Mouse (Mus musculus): Measurements from ENCODE around the gene Dnaaf1. TPM values are rescaled to one million over a fixed set of nuclear protein-coding genes. Genes with fewer than 3 reads are reported as not detected.

Dnaaf1 gene
- polyA plus RNA-seq, 1 experiment from 2014 or later: 0.25 TPM

DNA sequence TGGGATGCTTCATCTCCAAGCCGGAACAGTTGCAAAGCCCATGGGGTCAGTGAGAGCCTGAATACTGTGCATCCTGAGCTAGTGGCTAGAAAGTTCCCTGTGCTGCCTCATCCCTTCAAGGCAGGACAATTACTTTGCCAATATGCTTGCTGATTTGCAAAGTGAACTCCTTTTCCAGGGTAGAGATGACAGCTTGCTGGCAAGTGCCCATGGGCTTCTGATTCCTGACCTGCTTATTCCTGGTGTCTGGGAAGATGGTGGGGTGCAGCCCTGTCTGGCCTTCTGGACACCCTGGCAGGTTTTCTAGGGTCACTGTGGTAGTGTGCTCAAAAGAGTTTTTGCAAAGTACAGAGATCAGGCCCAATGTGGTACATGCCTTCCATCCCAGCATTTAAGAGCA, 67.9 kb downstream of the Dnaaf1 start:
- Histone ChIP-seq H3K9ac (no peak overlapping the region), H3K4me3 (no peak overlapping the region), H3K27ac (replicated peaks) (no peak overlapping the region), H3K4me2 (no peak overlapping the region), H3K36me3 (no peaks in the 10 kb centered on the region), H3K4me1 (replicated peaks) (peaks cover 26% of the 10 kb centered on the region), H3K27me3 (no peaks in the 10 kb centered on the region), H3K9me3 (no peaks in the 10 kb centered on the region)
- WGBS: 87% methylated on average over 1 of the region's 1 CpGs
- ATAC-seq (ENCODE audit: low read depth): no peak

DNA sequence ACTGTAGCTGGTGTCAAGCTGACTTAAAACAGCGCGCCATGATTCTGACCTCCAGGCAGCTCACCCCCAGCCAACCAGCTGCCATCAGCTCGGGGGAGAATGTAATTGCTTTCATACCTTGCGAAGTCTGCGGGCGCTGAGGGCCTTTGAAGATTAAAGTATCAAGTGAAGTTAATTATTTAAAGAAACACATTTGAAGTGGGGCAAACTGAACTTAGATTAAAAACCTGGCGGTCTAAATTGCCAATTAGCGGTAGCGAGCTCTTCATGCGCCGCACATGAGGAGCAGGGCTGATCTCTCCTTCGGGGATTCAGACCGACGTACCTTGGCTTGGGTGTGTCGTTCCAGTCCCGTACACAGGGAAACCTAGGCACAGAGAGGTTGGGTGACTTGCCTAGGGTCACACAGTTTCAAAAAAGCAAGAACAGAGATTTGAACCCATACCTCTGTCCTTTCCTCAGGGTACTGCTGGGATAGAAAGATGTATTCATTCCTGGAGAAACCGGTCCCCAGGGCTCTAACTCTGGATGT, 69.5 kb downstream of the Dnaaf1 start:
- WGBS: 57% methylated on average over 17 of the region's 17 CpGs
- Histone ChIP-seq H3K4me3 (no peak overlapping the region), H3K27me3 (no peaks in the 10 kb centered on the region)

DNA sequence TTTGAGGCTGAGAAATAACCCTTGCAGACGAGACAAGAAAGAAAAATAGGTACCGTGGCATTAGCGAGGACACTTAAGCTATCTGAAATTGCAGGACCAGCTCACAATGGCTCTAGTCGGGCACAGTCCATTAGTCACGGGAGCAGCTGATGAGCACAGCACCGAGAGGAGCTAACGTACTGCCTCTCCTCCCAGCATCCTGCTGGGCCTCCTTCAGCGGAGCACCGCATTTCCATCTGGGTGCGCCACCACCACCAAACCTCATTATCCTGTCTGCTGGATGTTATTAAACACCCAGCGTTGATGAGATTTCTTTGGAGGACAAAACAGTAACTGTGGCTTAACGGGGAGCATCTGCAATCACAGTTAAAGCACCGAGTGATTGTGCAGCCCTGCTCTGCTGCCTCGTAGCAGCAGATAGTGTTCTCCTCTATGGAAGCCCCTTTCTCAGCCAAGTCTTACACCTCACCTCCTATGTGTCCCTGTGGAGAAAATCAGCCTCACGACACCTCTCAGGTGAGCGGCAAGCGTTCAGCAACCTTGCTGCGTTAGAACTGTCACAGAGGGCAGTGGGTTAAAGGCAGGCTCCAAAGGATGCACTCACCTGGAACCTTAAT, 70.1 kb downstream of the Dnaaf1 start:
- H3K27ac ChIP-seq (replicated peaks): peak overlapping the region; percentile 81
- ATAC-seq (ENCODE audit: low read depth): peak; percentile 91
- H3K9me3 ChIP-seq: no peaks in the 10 kb centered on the region
- peak overlapping the region; percentile 1; the same call in 1 of the 2 replicates for H3K4me2 ChIP-seq
- H3K4me1 ChIP-seq (replicated peaks): peaks cover 23% of the 10 kb centered on the region
- H3K27me3 ChIP-seq: no peaks in the 10 kb centered on the region
- no peak overlapping the region for H3K4me3 ChIP-seq
- 31% methylated on average over 18 of the region's 18 CpGs for WGBS
- H3K36me3 ChIP-seq: no peaks in the 10 kb centered on the region
- no peak overlapping the region for H3K9ac ChIP-seq

More for the DNA sequence above, 69.5 kb downstream of the Dnaaf1 start:
- Histone ChIP-seq H3K27ac (replicated peaks) (peak overlapping the region; percentile 81), H3K4me1 (replicated peaks) (peaks cover 26% of the 10 kb centered on the region), H3K9me3 (no peaks in the 10 kb centered on the region), H3K36me3 (no peaks in the 10 kb centered on the region), H3K4me2 (0 out of 2 replicates have a peak overlapping the region, but pooled peaks have one; percentile 1), H3K9ac (no peak overlapping the region)
- ATAC-seq (ENCODE audit: low read depth): peak; percentile 65

DNA sequence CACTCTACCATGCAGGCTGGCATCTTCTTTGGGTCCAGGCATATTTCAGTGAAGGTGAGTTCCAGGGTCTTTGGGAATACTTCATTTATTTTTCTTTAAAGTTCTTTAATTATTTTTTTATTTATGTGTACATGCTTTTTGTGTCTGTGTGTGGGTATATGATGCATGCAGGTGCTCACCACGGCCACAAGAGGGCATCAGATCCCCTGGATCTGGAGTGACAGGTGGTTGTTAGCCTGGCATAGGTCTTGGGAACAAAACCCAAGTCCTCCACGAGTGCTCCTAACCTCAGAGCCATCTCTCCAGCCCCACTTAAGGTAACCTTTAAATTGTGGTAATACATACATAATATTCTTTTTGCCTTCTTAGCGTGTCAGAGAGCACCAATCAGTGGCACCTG, 71.2 kb downstream of the Dnaaf1 start:
- Histone ChIP-seq H3K9me3 (no peaks in the 10 kb centered on the region), H3K4me1 (replicated peaks) (peaks cover 22% of the 10 kb centered on the region), H3K4me2 (no peak overlapping the region), H3K9ac (no peak overlapping the region), H3K27ac (replicated peaks) (no peak overlapping the region), H3K4me3 (no peak overlapping the region), H3K36me3 (no peaks in the 10 kb centered on the region), H3K27me3 (no peaks in the 10 kb centered on the region)
- WGBS: 76% methylated on average over 3 of the region's 3 CpGs
- no peak for ATAC-seq (ENCODE audit: low read depth)

GRCm38 (mm10) chr8:119646846-119647245, 71.8 kb downstream of the Dnaaf1 start:
- WGBS: 87% methylated on average over 7 of the region's 7 CpGs

More at GRCm38 (mm10) chr8:119646846-119647245, 71.8 kb downstream of the Dnaaf1 start:
- Histone ChIP-seq H3K4me3 (no peak overlapping the region), H3K9ac (no peak overlapping the region), H3K4me1 (replicated peaks) (peaks cover 22% of the 10 kb centered on the region), H3K4me2 (no peak overlapping the region), H3K27ac (replicated peaks) (no peak overlapping the region), H3K27me3 (no peaks in the 10 kb centered on the region), H3K9me3 (no peaks in the 10 kb centered on the region), H3K36me3 (no peaks in the 10 kb centered on the region)
- ATAC-seq (ENCODE audit: low read depth): no peak

Other genes starting within 250 kb of the Dnaaf1 start
- 613 and 636 TPM in 2 replicates for gene Hsbp1, start 230.7 kb upstream of the Dnaaf1 start, polyA plus RNA-seq (2015; fragmentation: Nextera tagmentation; extraction: Ambion mirVana)
- 11.0 and 15.6 TPM in 2 replicates for gene Mlycd, start 180.4 kb upstream of the Dnaaf1 start, polyA plus RNA-seq (2015; fragmentation: Nextera tagmentation; extraction: Ambion mirVana)
- 0.40 TPM in 1 of 2 replicates, not detected in the other for gene Osgin1, start 141.1 kb upstream of the Dnaaf1 start, polyA plus RNA-seq (2015; fragmentation: Nextera tagmentation; extraction: Ambion mirVana)
- gene Necab2, start 128.5 kb upstream of the Dnaaf1 start, polyA plus RNA-seq (2015; fragmentation: Nextera tagmentation; extraction: Ambion mirVana): 39.6 and 41.7 TPM in 2 replicates
- not detected in 2 replicates for gene Slc38a8, start 73.5 kb upstream of the Dnaaf1 start, polyA plus RNA-seq (2015; fragmentation: Nextera tagmentation; extraction: Ambion mirVana)
- gene Mbtps1, start 16.5 kb upstream of the Dnaaf1 start, polyA plus RNA-seq (2015; fragmentation: Nextera tagmentation; extraction: Ambion mirVana): 61.0 and 64.3 TPM in 2 replicates
- 121 and 131 TPM in 2 replicates for gene Hsdl1, start 52 bp upstream of the Dnaaf1 start, polyA plus RNA-seq (2015; fragmentation: Nextera tagmentation; extraction: Ambion mirVana)
- gene Taf1c, start 30.0 kb downstream of the Dnaaf1 start, polyA plus RNA-seq (2015; fragmentation: Nextera tagmentation; extraction: Ambion mirVana): 13.5 and 14.7 TPM in 2 replicates
- not detected in 2 replicates for gene Adad2, start 37.5 kb downstream of the Dnaaf1 start, polyA plus RNA-seq (2015; fragmentation: Nextera tagmentation; extraction: Ambion mirVana)
- gene Kcng4, start 60.4 kb downstream of the Dnaaf1 start, polyA plus RNA-seq (2015; fragmentation: Nextera tagmentation; extraction: Ambion mirVana): not detected in 2 replicates
- gene Wfdc1, start 91.1 kb downstream of the Dnaaf1 start, polyA plus RNA-seq (2015; fragmentation: Nextera tagmentation; extraction: Ambion mirVana): 2.8 and 3.4 TPM in 2 replicates
- gene Atp2c2, start 124.8 kb downstream of the Dnaaf1 start, polyA plus RNA-seq (2015; fragmentation: Nextera tagmentation; extraction: Ambion mirVana): 0.06 and 0.15 TPM in 2 replicates
- 9.8 and 14.6 TPM in 2 replicates for gene Tldc1, start 203.2 kb downstream of the Dnaaf1 start, polyA plus RNA-seq (2015; fragmentation: Nextera tagmentation; extraction: Ambion mirVana)